Mouse (Mus musculus) liver, postnatal 0 days (tissue): ENCODE measurements at regions not wholly inside any gene's neighbourhood (a gene's known extent, or its start where the extent isn't known, plus 50 kb on each side); places are given as distances from the start of the nearest gene placed in this dataset.

ENCODE experiments used
- ATAC-seq: fragments of 200-750 bp; cut with Nextera tagmentation; 2 replicates; pipeline ENCODE4 v1.8.0; 2017; ENCODE audit warnings: mild to moderate bottlenecking, moderate library complexity
- DNase-seq: peaks from one replicate; pipeline ENCODE4 v3.0.0-alpha.2; 2016
- H3K27ac ChIP-seq: fragments of 300-500 bp; sonication (generic); 2 replicates; pipeline ENCODE4 v1.5.1; 2014; ENCODE audit warnings: antibody characterized with exemption, moderate library complexity, mild to moderate bottlenecking, low read depth
- H3K27me3 ChIP-seq: fragments of 300-500 bp; sonication (generic); 2 replicates; pipeline ENCODE4 v1.6.1; 2014; ENCODE audit warnings: low read length, control low read depth, mixed read lengths; ENCODE audit not compliant: insufficient read depth
- H3K36me3 ChIP-seq: fragments of 300-500 bp; sonication (generic); replicated peaks from 2 replicates; pipeline ENCODE4 v1.6.1; 2014; ENCODE audit warnings: mild to moderate bottlenecking, control low read depth, low read length, moderate library complexity, mixed read lengths; ENCODE audit not compliant: insufficient read depth
- H3K4me1 ChIP-seq: fragments of 300-500 bp; sonication (generic); 2 replicates; pipeline ENCODE4 v1.6.1; 2014; ENCODE audit warnings: antibody characterized with exemption, mild to moderate bottlenecking, control low read depth; ENCODE audit not compliant: insufficient read depth
- H3K4me2 ChIP-seq: fragments of 300-500 bp; sonication (generic); 2 replicates; pipeline ENCODE4 v1.6.1; 2014; ENCODE audit warnings: low read depth, mild to moderate bottlenecking, low read length, moderate library complexity, mixed read lengths
- H3K4me3 ChIP-seq: fragments of 300-500 bp; sonication (generic); 2 replicates; pipeline ENCODE4 v1.5.1; 2014; ENCODE audit warnings: low read depth, low read length
- H3K9ac ChIP-seq: fragments of 300-500 bp; sonication (generic); replicated peaks from 2 replicates; pipeline ENCODE4 v1.6.1; 2014; ENCODE audit warnings: mild to moderate bottlenecking, moderate library complexity
- H3K9me3 ChIP-seq: fragments of 300-500 bp; sonication (generic); 2 replicates; pipeline ENCODE4 v1.6.1; 2016; ENCODE audit warnings: mild to moderate bottlenecking, control low read depth, low read length, mixed read lengths
- CTCF ChIP-seq: sonication (generic); IDR thresholded peaks from 2 replicates; pipeline ENCODE4 v1.5.1; 2016; ENCODE audit warnings: antibody characterized with exemption, low read depth
- EP300 ChIP-seq: IDR thresholded peaks from 2 replicates; pipeline ENCODE4 v1.6.1; 2016; ENCODE audit warnings: antibody characterized with exemption, low read depth, mild to moderate bottlenecking
- WGBS: fragments of 180-500 bp; shearing (Covaris S2); extraction: QIAGEN DNeasy Blood & Tissue Kit; methylation state at CpG from one replicate; pipeline ENCODE4 v1.1.7; 2014; ENCODE audit not compliant: insufficient replicate concordance; 5-methylcytosine and 5-hydroxymethylcytosine counted together

DNA sequence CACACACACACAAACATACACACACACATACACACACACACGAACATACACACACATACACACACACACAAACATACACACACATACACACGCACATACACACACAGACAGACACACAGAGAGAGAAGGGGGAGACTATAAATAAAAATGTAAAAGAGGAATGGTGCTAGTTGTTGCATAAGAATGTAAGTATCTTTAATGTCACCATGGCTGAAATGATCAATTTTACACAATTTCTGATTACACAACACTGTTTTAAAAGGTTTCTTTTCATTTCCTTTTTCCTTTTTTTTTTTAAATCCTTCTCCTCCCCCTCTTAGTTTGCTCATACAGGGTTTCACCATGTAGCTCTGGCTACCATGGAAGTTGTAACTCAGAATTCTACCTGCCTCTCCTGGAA, 125.9 kb upstream of the Atp6ap2 start:
- no peak for ATAC-seq
- Histone ChIP-seq H3K4me2 (no peak overlapping the region), H3K36me3 (no peaks in the 10 kb centered on the region), H3K9ac (no peak overlapping the region), H3K4me1 (no peaks in the 10 kb centered on the region), H3K4me3 (no peak overlapping the region), H3K27me3 (no peaks in the 10 kb centered on the region), H3K27ac (no peak overlapping the region), H3K9me3 (no peaks in the 10 kb centered on the region)
- DNase-seq = no peak
- TF ChIP-seq EP300 (no peak), CTCF (no peak)
- WGBS = 79% methylated on average over 2 of the region's 2 CpGs

DNA sequence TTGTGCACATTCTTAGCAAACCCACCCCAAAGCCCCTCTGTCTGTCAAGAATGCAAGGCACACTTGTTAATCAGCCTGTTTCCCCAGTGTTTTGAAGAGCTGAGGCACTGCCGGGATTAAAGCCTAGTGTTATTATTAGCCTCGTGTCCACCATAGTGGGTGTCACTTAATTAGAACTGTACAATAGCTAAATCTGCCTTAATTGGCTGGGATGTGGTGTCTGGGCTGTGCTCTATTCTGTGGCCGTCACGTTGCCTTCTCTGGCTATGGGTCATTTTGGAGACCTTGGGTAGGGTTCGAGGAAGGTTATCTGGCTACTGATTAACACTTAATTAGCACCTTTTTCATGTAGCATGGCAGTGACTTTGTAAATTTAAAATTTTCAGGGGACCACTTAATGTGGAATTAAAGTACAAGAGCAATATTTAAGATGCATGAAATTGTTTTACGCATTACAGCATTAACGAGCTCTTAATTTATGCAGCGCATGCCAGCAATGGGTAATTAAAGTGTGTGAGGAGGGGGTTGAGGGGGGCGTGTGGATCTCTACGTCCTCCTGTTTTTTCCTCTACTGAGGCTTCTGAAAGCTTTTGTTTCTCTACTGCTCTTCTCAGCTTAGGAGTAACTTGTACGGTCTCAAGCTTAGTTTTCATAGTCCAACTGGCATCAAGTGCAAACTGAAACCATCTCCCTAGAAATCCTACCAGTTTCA, 124.5 kb upstream of the Atp6ap2 start:
- Histone ChIP-seq H3K36me3 (no peaks in the 10 kb centered on the region), H3K27me3 (no peaks in the 10 kb centered on the region), H3K9me3 (no peaks in the 10 kb centered on the region), H3K4me2 (no peak overlapping the region), H3K9ac (no peak overlapping the region), H3K4me1 (no peaks in the 10 kb centered on the region; the same call in 1 of the 2 replicates), H3K4me3 (no peak overlapping the region), H3K27ac (no peak overlapping the region)
- TF ChIP-seq CTCF = no peak
- no peak for TF ChIP-seq EP300
- DNase-seq (no peak), ATAC-seq (no peak)
- WGBS = 82% methylated on average over 11 of the region's 11 CpGs

DNA sequence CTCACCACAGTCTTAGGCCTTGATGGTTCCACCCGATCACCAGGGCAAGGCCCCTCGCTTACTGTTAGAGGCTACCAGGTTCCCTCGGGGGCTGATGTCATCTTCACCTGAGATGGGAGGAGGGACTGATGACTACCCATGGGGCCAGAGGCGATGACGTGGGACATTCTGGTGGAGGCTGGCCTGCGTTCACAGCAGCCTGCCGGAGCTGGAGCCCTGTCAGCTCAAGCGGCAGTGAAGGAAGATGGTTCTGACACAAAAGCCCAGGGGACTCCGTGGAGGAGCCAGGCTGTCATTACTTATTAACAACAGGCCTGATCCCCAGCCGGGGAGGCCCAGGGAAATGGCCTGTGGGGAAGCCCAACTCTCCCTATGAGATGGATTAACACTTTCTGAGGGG, 121.3 kb upstream of the Atp6ap2 start:
- Histone ChIP-seq H3K27me3 (no peaks in the 10 kb centered on the region), H3K4me2 (peak overlapping the region; percentile 32), H3K4me1 (no peaks in the 10 kb centered on the region; the same call in 1 of the 2 replicates), H3K4me3 (no peak overlapping the region), H3K36me3 (no peaks in the 10 kb centered on the region), H3K9me3 (no peaks in the 10 kb centered on the region), H3K27ac (peak overlapping the region; percentile 81), H3K9ac (no peak overlapping the region)
- TF ChIP-seq CTCF = no peak
- TF ChIP-seq EP300 = no peak
- ATAC-seq (peak; percentile 78), DNase-seq (peak; percentile 26)
- 58% methylated on average over 10 of the region's 10 CpGs for WGBS

DNA sequence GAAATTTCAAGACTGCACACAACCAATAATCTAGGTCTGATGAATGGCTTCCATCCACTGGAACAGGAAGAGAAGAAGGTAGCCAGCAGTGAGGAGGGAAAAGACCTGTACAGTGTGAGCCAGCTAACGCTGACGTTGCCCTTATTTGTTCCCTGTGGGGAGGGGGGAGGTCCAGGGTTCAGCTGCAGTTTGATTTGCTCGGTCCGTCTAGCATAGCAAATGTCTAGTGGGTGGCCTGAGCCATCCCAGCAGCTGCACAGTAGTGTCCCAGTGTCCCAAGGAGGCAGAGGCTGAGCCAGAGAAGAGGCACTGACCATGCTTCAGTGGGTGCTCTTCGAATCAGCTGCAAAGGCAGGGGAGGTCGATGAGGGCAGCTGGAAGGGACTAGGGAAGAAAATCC, 120.7 kb upstream of the Atp6ap2 start:
- peak; percentile 17 for DNase-seq
- Histone ChIP-seq H3K9me3 (no peaks in the 10 kb centered on the region), H3K4me3 (no peak overlapping the region), H3K27ac (peak overlapping the region; percentile 81), H3K27me3 (no peaks in the 10 kb centered on the region), H3K4me2 (peak overlapping the region; percentile 32), H3K9ac (0 out of 2 replicates have a peak overlapping the region, but pooled peaks have one; percentile 7), H3K36me3 (no peaks in the 10 kb centered on the region), H3K4me1 (no peaks in the 10 kb centered on the region; the same call in 1 of the 2 replicates)
- TF ChIP-seq EP300 = no peak
- TF ChIP-seq CTCF = no peak
- WGBS = 32% methylated on average over 6 of the region's 6 CpGs
- peak; percentile 71 for ATAC-seq

DNA sequence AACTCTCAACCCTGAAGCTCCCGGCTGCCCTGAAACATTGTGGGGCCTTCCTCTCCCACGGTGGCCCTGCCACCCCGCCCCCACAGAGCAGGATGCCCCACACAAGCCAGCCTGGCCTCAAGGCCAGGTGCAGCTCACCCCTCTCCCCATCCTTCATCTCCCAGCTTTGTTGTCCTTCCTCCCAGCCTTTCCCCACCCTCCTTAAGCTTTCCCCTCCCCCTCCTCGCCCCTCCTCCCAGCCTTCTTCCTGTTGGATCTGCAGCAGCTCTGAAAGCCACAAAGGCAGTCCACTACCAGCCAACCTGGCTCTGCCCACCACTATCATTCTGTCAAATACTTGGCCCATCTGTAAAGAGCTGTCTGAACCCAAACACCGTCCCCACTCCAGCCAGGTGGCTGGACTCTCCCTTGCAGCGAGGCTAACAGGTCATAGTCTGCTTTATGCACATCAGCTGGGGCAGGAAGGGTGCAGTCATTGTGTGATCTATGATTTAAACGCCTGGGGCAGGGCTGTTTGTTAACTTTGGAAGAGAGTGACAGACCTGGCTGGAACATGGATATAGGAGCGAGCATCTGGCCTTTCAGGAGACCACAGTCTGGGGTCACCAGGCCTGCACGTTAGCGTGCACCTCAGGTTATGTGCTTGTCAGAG, 119.9 kb upstream of the Atp6ap2 start:
- H3K27me3 ChIP-seq = no peaks in the 10 kb centered on the region
- DNase-seq (peak; percentile 16), ATAC-seq (peak; percentile 65)
- TF ChIP-seq CTCF (no peak), EP300 (no peak)
- no peak overlapping the region for H3K9ac ChIP-seq
- no peaks in the 10 kb centered on the region for H3K36me3 ChIP-seq
- 35% methylated on average over 9 of the region's 10 CpGs for WGBS
- no peaks in the 10 kb centered on the region for H3K9me3 ChIP-seq
- no peak overlapping the region for H3K4me3 ChIP-seq
- no peaks in the 10 kb centered on the region; the same call in 1 of the 2 replicates for H3K4me1 ChIP-seq
- peak overlapping the region; percentile 81 for H3K27ac ChIP-seq
- peak overlapping the region; percentile 32; the same call in 1 of the 2 replicates for H3K4me2 ChIP-seq

DNA sequence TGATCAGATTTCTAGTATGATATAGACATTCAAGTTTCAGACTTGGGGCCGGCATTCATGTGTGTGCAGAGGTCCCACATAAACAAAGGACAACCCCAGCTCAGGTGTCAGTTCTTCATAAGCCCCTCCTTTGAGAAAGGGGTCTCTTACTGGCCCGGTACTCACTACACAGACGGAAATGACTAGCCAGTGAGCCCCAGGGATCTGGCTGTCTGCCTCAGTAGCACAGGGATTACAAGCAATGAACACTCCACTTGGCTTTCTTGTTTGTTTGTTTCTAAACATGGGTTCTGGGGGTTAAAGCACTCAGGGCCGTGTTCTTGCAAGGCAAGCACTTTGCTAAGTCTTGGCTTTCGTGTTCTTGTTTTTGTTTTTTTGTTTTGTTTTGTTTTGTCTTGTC, 115.3 kb upstream of the Atp6ap2 start:
- WGBS = 67% methylated on average over 5 of the region's 5 CpGs
- no peaks in the 10 kb centered on the region for H3K36me3 ChIP-seq
- H3K4me1 ChIP-seq = no peaks in the 10 kb centered on the region
- H3K4me2 ChIP-seq = no peak overlapping the region
- no peak overlapping the region for H3K9ac ChIP-seq
- H3K27ac ChIP-seq = no peak overlapping the region
- ATAC-seq (no peak), DNase-seq (no peak)
- H3K9me3 ChIP-seq = no peaks in the 10 kb centered on the region
- TF ChIP-seq EP300 (no peak), CTCF (no peak)
- H3K4me3 ChIP-seq = no peak overlapping the region
- H3K27me3 ChIP-seq = no peaks in the 10 kb centered on the region
